Mouse (Mus musculus): ENCODE measurements around the gene Plekha6. TPM values are rescaled to one million over a fixed set of nuclear protein-coding genes. Genes with fewer than 3 reads are reported as not detected.
A peak's percentile ranks its signal among the peaks of the same experiment; 100 is the strongest.

Plekha6 gene
- polyA plus RNA-seq, 1 experiment, result 97.1 TPM

- Histone ChIP-seq H3K27me3 (ENCODE audit: control insufficient read depth, insufficient read depth, low read length) (no peaks in the 10 kb centered on the region), H3K4me3 (ENCODE audit: control insufficient read depth, low read depth, low read length) (peak overlapping the region; percentile 94), H3K27ac (ENCODE audit: control insufficient read depth, insufficient read depth, low read depth, low read length) (peak overlapping the region; percentile 92), H3K36me3 (ENCODE audit: control insufficient read depth, insufficient read depth, low read length) (peaks cover 4% of the 10 kb centered on the region; the same call in 1 of the 2 replicates), H3K4me1 (ENCODE audit: control insufficient read depth, insufficient read depth, low read length) (peaks cover 6% of the 10 kb centered on the region)
- no peak for TF ChIP-seq CTCF (IDR thresholded peaks at IDR 0.05; ENCODE audit: control insufficient read depth, insufficient read depth, insufficient replicate concordance, low read depth, low read length)
- no peak for TF ChIP-seq POLR2A (IDR thresholded peaks at IDR 0.05; ENCODE audit: control insufficient read depth, low read depth, low read length)
Measured at GRCm38 (mm10) chr1:133131936-133132335, 32.1 kb upstream of the Plekha6 start.

GRCm38 (mm10) chr1:133132388-133133326, 31.4 kb upstream of the Plekha6 start:
- peak overlapping the region; percentile 92 for H3K27ac ChIP-seq (ENCODE audit: control insufficient read depth, insufficient read depth, low read depth, low read length)
- H3K36me3 ChIP-seq (ENCODE audit: control insufficient read depth, insufficient read depth, low read length), result peaks cover 6% of the 10 kb centered on the region; the same call in 1 of the 2 replicates
- H3K4me3 ChIP-seq (ENCODE audit: control insufficient read depth, low read depth, low read length), result peak overlapping the region; percentile 94
- H3K4me1 ChIP-seq (ENCODE audit: control insufficient read depth, insufficient read depth, low read length), result peaks cover 6% of the 10 kb centered on the region
- H3K27me3 ChIP-seq (ENCODE audit: control insufficient read depth, insufficient read depth, low read length), result no peaks in the 10 kb centered on the region
- TF ChIP-seq CTCF (IDR thresholded peaks at IDR 0.05; ENCODE audit: control insufficient read depth, insufficient read depth, insufficient replicate concordance, low read depth, low read length), result no peak
- no peak for TF ChIP-seq POLR2A (IDR thresholded peaks at IDR 0.05; ENCODE audit: control insufficient read depth, low read depth, low read length)

DNA sequence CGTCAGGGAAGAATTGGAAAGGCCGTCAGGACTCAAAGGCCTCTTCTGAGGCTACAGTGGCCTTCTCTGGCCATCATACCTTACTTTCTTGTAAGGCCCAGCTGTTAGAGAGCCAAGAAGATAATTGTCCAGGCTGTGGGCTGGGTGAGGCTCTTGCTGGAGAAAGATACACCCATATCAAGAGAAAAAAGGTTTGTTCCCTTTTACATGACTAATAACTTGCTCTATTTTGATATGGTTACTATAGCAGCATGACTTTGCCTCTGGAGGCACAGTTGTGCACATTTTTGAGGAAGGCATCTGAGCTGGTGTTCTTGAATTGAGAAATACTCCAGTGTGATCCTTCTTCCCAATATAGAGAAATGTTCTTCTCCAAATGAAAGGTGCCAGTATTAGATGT, 30.6 kb upstream of the Plekha6 start:
- Histone ChIP-seq H3K27ac (ENCODE audit: control insufficient read depth, insufficient read depth, low read depth, low read length) (peak overlapping the region; percentile 92), H3K36me3 (ENCODE audit: control insufficient read depth, insufficient read depth, low read length) (peaks cover 6% of the 10 kb centered on the region; the same call in 1 of the 2 replicates), H3K27me3 (ENCODE audit: control insufficient read depth, insufficient read depth, low read length) (no peaks in the 10 kb centered on the region), H3K4me1 (ENCODE audit: control insufficient read depth, insufficient read depth, low read length) (peaks cover 6% of the 10 kb centered on the region), H3K4me3 (ENCODE audit: control insufficient read depth, low read depth, low read length) (peak overlapping the region; percentile 94)
- TF ChIP-seq POLR2A (IDR thresholded peaks at IDR 0.05; ENCODE audit: control insufficient read depth, low read depth, low read length) (no peak), CTCF (IDR thresholded peaks at IDR 0.05; ENCODE audit: control insufficient read depth, insufficient read depth, insufficient replicate concordance, low read depth, low read length) (no peak)

DNA sequence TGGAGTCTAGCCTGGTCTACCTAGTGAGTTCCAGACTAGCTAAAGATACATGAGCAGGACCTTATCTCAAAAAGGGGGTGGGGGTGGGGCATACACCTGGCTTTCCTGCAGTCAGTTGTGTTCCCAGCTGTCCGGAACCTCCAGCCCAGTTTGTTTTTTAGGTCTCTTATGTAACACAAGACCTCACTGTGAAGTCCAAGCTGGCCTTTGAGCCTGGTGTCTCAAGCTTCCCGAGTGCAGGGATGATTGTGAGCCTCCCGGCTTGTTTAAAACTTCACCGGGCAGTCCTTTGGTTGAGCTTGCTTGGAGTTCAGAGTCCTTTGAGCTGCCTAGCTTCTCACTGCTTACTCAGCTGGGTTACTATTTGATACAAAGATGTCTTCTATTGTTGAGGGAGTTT, 29.9 kb upstream of the Plekha6 start:
- Histone ChIP-seq H3K27ac (ENCODE audit: control insufficient read depth, insufficient read depth, low read depth, low read length) (peak overlapping the region; percentile 40; the same call in 1 of the 2 replicates), H3K4me1 (ENCODE audit: control insufficient read depth, insufficient read depth, low read length) (peaks cover 6% of the 10 kb centered on the region), H3K36me3 (ENCODE audit: control insufficient read depth, insufficient read depth, low read length) (peaks cover 7% of the 10 kb centered on the region; the same call in 1 of the 2 replicates)

DNA sequence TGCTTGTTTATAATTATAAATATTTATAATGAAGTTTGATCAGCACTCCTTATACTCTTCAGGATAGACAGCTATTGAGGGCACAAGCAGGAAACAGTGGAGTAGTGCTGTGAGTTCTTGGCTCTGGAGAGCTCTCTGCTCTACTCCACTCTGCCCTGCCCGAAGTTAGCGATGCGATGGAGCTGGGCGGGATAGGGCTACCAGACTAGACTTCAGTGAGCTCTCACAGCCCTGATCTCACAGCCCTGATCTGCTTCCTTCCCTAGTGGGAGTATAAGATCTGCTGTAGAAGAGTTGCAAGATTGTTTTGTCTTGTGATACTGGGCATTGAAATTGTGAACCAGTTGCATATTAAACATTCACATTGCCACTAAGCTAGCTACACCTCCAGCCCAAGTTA, 29.1 kb upstream of the Plekha6 start:
- Histone ChIP-seq H3K27ac (ENCODE audit: control insufficient read depth, insufficient read depth, low read depth, low read length) (no peak overlapping the region), H3K4me1 (ENCODE audit: control insufficient read depth, insufficient read depth, low read length) (peaks cover 2% of the 10 kb centered on the region; the same call in 1 of the 2 replicates), H3K4me3 (ENCODE audit: control insufficient read depth, low read depth, low read length) (peak overlapping the region; percentile 46), H3K27me3 (ENCODE audit: control insufficient read depth, insufficient read depth, low read length) (no peaks in the 10 kb centered on the region), H3K36me3 (ENCODE audit: control insufficient read depth, insufficient read depth, low read length) (peaks cover 7% of the 10 kb centered on the region; the same call in 1 of the 2 replicates)
- TF ChIP-seq CTCF (IDR thresholded peaks at IDR 0.05; ENCODE audit: control insufficient read depth, insufficient read depth, insufficient replicate concordance, low read depth, low read length) (no peak), POLR2A (IDR thresholded peaks at IDR 0.05; ENCODE audit: control insufficient read depth, low read depth, low read length) (no peak)

More for the DNA sequence above, 29.9 kb upstream of the Plekha6 start:
- TF ChIP-seq POLR2A (IDR thresholded peaks at IDR 0.05; ENCODE audit: control insufficient read depth, low read depth, low read length), result no peak
- TF ChIP-seq CTCF (IDR thresholded peaks at IDR 0.05; ENCODE audit: control insufficient read depth, insufficient read depth, insufficient replicate concordance, low read depth, low read length), result no peak
- Histone ChIP-seq H3K27me3 (ENCODE audit: control insufficient read depth, insufficient read depth, low read length) (no peaks in the 10 kb centered on the region), H3K4me3 (ENCODE audit: control insufficient read depth, low read depth, low read length) (peak overlapping the region; percentile 59)

GRCm38 (mm10) chr1:133135808-133136207, 28.2 kb upstream of the Plekha6 start:
- H3K36me3 ChIP-seq (ENCODE audit: control insufficient read depth, insufficient read depth, low read length), result peaks cover 7% of the 10 kb centered on the region; the same call in 1 of the 2 replicates
- H3K4me1 ChIP-seq (ENCODE audit: control insufficient read depth, insufficient read depth, low read length), result peaks cover 2% of the 10 kb centered on the region; the same call in 1 of the 2 replicates
- no peak overlapping the region for H3K4me3 ChIP-seq (ENCODE audit: control insufficient read depth, low read depth, low read length)
- no peaks in the 10 kb centered on the region for H3K27me3 ChIP-seq (ENCODE audit: control insufficient read depth, insufficient read depth, low read length)
- no peak for TF ChIP-seq CTCF (IDR thresholded peaks at IDR 0.05; ENCODE audit: control insufficient read depth, insufficient read depth, insufficient replicate concordance, low read depth, low read length)
- TF ChIP-seq POLR2A (IDR thresholded peaks at IDR 0.05; ENCODE audit: control insufficient read depth, low read depth, low read length), result no peak
- no peak overlapping the region for H3K27ac ChIP-seq (ENCODE audit: control insufficient read depth, insufficient read depth, low read depth, low read length)

GRCm38 (mm10) chr1:133138401-133138800, 25.6 kb upstream of the Plekha6 start:
- no peak for TF ChIP-seq POLR2A (IDR thresholded peaks at IDR 0.05; ENCODE audit: control insufficient read depth, low read depth, low read length)
- no peak for TF ChIP-seq CTCF (IDR thresholded peaks at IDR 0.05; ENCODE audit: control insufficient read depth, insufficient read depth, insufficient replicate concordance, low read depth, low read length)
- no peaks in the 10 kb centered on the region for H3K27me3 ChIP-seq (ENCODE audit: control insufficient read depth, insufficient read depth, low read length)
- no peak overlapping the region for H3K4me3 ChIP-seq (ENCODE audit: control insufficient read depth, low read depth, low read length)
- peaks cover 3% of the 10 kb centered on the region; the same call in 1 of the 2 replicates for H3K36me3 ChIP-seq (ENCODE audit: control insufficient read depth, insufficient read depth, low read length)
- no peaks in the 10 kb centered on the region for H3K4me1 ChIP-seq (ENCODE audit: control insufficient read depth, insufficient read depth, low read length)
- no peak overlapping the region for H3K27ac ChIP-seq (ENCODE audit: control insufficient read depth, insufficient read depth, low read depth, low read length)

Data from testis, adult 2 months (tissue).